Mouse (Mus musculus) thymus, adult 2 months (tissue): ENCODE data around the gene Dcaf4.

ENCODE experiments used
- CTCF ChIP-seq: fragments of 200-500 bp; IDR thresholded peaks from 2 replicates; pipeline ENCODE4 v1.5.1; 2012; ENCODE audit warnings: mild to moderate bottlenecking, control low read depth, low read length, moderate library complexity, borderline replicate concordance; ENCODE audit not compliant: control insufficient read depth, poor library complexity, insufficient read depth; ENCODE audit errors: extremely low read depth
- POLR2A ChIP-seq: fragments of 200-500 bp; IDR thresholded peaks from 2 replicates; pipeline ENCODE4 v1.6.1; 2012; ENCODE audit warnings: mild to moderate bottlenecking, low read length, control low read depth, moderate library complexity; ENCODE audit not compliant: control insufficient read depth, poor library complexity, insufficient read depth; ENCODE audit errors: extremely low read depth

DNA sequence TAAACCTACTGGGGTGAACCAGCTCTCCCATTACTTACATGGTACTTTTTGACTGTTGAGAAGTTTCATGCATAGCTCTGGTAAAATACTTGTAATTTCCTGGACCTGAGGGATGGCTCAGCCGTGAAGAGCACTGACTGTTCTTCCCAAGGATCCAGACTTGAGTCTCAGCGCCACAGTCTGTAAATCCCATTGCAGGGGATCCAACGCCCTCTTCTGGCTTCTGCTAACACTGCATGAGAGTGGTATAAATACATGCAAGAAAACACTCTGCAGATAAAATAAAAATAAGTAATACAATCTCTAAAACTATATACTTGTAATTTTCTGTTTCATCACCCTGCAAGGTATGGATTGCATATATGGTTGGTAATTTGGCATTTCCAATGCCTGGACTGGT, 22.3 kb upstream of the Dcaf4 start:
- TF ChIP-seq CTCF (no peak), POLR2A (no peak)
